Mouse (Mus musculus) lung, adult 10 weeks (tissue): ENCODE measurements around the gene Olfr923. TPM values are rescaled to one million over a fixed set of nuclear protein-coding genes. Genes with fewer than 3 reads are reported as not detected.

Experiments
- polyA plus RNA-seq: library from polyadenylated mRNA; stranded (reverse); fragments of 350-450 nt; fragmentation: Illumina TruSeq; extraction: RNeasy Lipid Tissue Mini Kit (QIAGEN cat#74804); gene quantifications from one replicate; pipeline ENCODE4 v1.2.3, GENCODE M21; 2014; ENCODE audit warnings: low read depth, low replicate concordance; ENCODE audit not compliant: insufficient read depth

Olfr923 gene
- polyA plus RNA-seq, result not detected

GRCm38 (mm10) chr9:38826245-38826644 is at the start of gene Olfr923:
TSS of gene Olfr923 (plus strand) at chr9:38826545.

GRCm38 (mm10) chr9:38814314-38814713 is 12.0 kb upstream of the Olfr923 start, which contains the start of gene Olfr922:
TSS of gene Olfr922 (plus strand) at chr9:38814614.

GRCm38 (mm10) chr9:38844149-38844548 is 17.8 kb downstream of the Olfr923 start, which contains the start of gene Olfr924:
TSS of gene Olfr924 (plus strand) at chr9:38844449.

GRCm38 (mm10) chr9:38854760-38855159 is 28.4 kb downstream of the Olfr923 start, which contains the start of gene Olfr26:
TSS of gene Olfr26 (plus strand) at chr9:38855060.

GRCm38 (mm10) chr9:38876826-38877225 is 50.5 kb downstream of the Olfr923 start, which contains the start of gene Olfr926:
TSS of gene Olfr926 (plus strand) at chr9:38877126.

Other genes starting within 250 kb of the Olfr923 start
- not detected for gene Olfr912, start 246.4 kb upstream of the Olfr923 start, polyA plus RNA-seq
- gene Olfr913, start 233.8 kb upstream of the Olfr923 start, polyA plus RNA-seq, result not detected
- not detected for gene Olfr914, start 221.4 kb upstream of the Olfr923 start, polyA plus RNA-seq
- gene Olfr916, start 166.7 kb upstream of the Olfr923 start, polyA plus RNA-seq, result not detected
- not detected for gene Olfr917, start 160.7 kb upstream of the Olfr923 start, polyA plus RNA-seq
- not detected for gene Olfr918, start 151.9 kb upstream of the Olfr923 start, polyA plus RNA-seq
- gene Olfr919, start 122.9 kb upstream of the Olfr923 start, polyA plus RNA-seq, result not detected
- 27.1 TPM for gene Vwa5a, start 108.3 kb upstream of the Olfr923 start, polyA plus RNA-seq
- gene Olfr920, start 74.2 kb upstream of the Olfr923 start, polyA plus RNA-seq, result 0.10 TPM
- not detected for gene Olfr921, start 53.5 kb upstream of the Olfr923 start, polyA plus RNA-seq
- not detected for gene Olfr922, start 11.9 kb upstream of the Olfr923 start, polyA plus RNA-seq
- gene Olfr924, start 17.9 kb downstream of the Olfr923 start, polyA plus RNA-seq, result not detected
- gene Olfr26, start 28.5 kb downstream of the Olfr923 start, polyA plus RNA-seq, result not detected
- not detected for gene Olfr926, start 50.6 kb downstream of the Olfr923 start, polyA plus RNA-seq
- not detected for gene Olfr930, start 103.3 kb downstream of the Olfr923 start, polyA plus RNA-seq
- gene Olfr933, start 145.8 kb downstream of the Olfr923 start, polyA plus RNA-seq, result not detected
- gene Olfr934, start 161.8 kb downstream of the Olfr923 start, polyA plus RNA-seq, result not detected
- gene Olfr935, start 173.1 kb downstream of the Olfr923 start, polyA plus RNA-seq, result not detected
- not detected for gene Olfr146, start 196.8 kb downstream of the Olfr923 start, polyA plus RNA-seq
- not detected for gene Olfr937, start 238.4 kb downstream of the Olfr923 start, polyA plus RNA-seq